Mouse (Mus musculus): Measurements from ENCODE around the gene Aspg. TPM values are rescaled to one million over a fixed set of nuclear protein-coding genes. Genes with fewer than 3 reads are reported as not detected.
A peak's percentile ranks its signal among the peaks of the same experiment; 100 is the strongest.

The Aspg gene
- total RNA-seq, 4 experiments from 2014 or later, result 2.4 to 18.5 (median 8.9) TPM

DNA sequence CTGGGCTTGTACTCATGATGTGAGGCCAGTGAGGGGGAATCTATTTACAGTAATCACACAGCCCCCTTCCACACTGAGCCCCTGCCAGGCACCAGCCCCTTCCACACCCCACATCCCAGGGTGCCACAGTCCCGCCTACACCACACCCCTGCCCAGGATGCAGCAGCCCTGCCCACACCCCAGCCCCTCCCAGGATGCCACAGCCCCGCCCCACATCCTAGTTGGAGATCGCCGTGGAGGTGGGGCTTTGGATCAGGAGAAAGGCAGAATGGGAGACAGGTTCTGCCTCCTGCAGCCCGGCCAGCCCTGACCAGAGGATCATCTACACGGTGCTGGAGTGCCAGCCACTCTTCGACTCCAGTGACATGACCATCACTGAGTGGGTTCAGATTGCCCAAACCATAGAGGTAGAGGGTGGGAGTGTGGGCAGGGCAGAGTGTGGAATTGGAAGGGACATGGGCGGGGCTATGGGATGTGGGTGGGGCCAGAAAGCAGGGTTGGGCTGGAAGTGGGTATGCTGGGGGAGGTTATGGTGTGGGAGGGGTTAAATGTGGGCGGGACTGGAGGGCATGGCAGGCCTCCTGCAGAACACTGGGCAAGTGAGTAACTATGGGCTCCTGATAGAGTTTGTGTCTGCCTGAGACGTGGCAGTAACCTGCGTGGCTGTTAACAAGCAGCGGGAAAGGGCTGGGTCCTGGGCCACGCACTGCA lies 6.4 kb downstream of the Aspg start:
- DNase-seq (ENCODE audit: low spot score in 2 of 2), result no peak

DNA sequence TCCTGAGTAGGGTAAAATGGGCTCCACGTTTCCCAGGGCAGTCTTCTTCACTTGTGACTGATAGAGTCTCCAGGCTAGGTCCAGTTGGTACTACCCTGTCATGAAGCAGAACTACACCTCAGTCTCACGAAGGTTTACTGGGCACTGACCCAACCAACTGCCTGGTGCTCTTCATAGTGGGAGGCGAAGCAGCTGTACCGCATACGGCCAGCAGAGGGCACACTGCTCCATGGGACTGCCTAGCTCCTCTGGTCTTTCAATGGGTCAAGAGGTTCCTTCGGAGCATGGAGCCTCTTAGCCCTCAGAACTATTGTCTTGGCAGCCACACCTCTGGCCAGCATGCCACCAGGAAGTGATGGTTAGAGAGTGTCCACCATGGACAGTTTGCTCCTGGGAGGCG lies 7.2 kb downstream of the Aspg start:
- DNase-seq (ENCODE audit: low spot score in 2 of 2), result peak; percentile 50 to 89

DNA sequence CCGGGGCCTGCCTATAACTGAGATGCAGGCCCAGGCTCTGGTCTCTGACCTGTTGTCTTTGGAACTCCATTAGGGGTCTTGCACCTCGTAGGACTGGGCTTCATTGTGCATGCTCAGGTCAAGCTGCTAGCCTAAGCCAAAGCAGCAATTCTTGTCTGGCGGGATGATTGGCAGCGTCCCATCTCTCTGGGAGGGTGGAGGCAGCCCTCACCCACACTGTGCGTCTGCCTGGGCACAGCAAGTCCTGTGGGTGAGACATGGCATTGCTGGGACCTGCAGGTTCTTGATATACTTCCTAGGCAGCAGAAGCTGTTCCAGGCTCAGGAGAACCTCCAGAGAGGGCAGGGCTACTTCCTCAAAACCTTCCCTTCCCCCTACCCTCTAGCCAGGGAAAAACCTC lies 10.5 kb downstream of the Aspg start:
- DNase-seq (ENCODE audit: low spot score in 2 of 2), result no peak

DNA sequence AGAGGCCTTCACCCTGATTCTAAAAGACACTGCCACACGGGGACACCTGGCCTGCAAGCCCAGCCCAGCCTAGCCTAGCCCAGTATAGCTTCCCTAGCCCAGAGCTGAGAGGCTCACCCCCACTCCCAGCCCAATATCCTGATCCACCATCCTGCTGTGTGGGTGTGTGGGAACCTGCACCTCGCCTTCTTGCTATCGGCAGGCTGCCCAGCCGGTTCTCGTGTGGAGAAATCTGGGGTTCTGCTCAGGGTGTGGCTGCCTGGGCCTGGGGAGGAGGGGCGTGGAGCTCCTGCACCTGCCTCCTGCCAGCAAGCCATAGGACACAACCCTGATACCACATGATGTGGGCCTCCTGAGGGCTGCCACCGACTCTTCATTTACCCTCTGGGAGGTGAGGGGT lies 11.2 kb downstream of the Aspg start:
- DNase-seq (ENCODE audit: low spot score in 2 of 2), result peak; percentile 64 to 74

DNA sequence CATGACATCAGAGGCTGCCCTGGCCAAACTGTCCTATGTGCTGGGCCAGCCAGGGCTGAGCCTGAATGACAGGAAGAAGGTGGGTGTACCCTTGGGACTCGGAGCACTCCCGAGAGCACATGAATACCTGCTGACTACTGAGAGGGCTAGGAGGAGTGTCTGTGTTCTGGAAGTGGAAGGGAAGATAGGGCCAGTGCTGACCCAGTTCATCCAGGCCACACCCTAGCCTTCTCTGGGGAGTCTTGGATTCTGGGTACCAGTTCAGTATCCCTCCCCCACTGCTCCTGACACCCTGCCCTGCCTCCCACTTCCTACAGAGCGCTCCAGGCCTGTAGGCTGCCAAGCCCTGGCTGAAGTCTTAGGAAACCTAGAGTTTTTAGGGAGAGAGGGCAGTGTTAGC lies 14.7 kb downstream of the Aspg start:
- DNase-seq (ENCODE audit: low spot score in 2 of 2), result no peak

DNA sequence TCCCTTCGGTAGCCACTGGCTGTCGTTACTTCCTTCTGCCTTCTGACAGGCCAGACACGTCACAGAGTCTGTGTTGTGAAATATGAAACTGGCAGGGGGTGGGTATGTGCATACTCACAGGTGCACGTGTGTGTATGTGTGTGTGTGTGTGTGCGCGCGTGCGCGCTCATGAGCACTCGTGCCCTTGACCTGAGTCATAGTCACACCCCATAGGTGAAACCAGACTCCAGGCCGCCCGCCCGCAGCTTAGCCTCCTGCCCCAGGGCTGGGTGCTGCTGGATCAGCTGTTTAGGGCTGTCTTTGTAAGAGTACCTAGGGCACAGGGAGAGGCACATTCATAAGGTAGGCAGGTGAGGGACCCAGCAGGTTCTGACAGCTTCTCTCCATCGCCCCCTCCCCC lies 19.4 kb downstream of the Aspg start:
- no peak for DNase-seq (ENCODE audit: low spot score in 2 of 2)

DNA sequence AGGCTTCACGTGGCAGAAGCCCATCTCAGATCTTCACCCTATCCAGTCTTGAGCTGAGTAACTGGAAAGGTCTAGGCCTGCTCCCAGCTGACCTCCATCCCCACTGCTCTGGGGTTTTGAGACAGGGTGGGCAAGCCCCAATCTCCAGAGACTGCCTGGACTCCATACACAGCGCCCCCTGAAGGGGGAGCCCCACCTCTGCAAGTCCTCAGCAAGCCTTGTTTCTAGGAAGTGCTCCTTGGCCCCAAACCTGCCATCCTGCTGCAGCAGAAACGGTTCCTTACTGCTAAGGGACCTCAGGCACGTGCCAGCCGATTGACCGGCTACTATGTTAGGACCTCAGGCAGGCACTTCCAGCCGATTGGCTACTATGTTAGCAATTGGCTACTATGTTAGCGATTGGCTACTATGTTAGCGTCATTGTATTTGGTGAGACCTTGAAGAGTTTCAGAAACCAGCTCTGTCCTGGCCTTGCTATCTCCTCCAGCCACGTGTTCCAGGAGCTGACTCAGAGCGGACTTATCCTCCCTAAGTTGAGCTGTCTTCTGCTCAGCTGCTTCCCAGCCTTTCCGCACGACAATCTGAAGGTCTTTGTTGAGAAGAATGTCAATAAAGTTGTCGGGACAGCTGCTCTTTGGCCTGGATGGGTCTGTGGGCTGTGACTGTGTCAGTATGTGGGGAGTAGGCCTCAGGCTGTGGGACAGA lies 20.6 kb downstream of the Aspg start:
- no peak for DNase-seq (ENCODE audit: low spot score in 2 of 2)

DNA sequence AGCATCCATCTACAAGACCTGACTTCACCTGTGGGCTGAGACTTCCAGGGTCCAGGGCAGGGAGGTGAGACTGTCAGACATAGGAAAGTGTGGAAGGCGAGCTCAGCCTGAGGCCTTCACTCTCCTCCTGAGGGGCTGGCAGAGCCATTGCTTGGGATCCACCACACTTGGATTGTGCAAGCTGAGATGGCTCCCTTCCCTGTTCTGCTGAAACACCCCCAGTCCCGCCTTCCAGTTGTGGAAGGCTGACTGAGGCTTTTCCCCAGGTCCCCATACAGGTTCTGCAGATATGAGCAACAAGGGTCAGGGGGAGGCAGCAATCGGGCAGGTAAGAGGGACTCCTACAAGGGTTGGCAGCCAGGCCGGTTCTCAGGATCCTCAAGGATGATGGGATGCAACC lies 22.0 kb downstream of the Aspg start:
- no peak for DNase-seq (ENCODE audit: low spot score in 2 of 2)

DNA sequence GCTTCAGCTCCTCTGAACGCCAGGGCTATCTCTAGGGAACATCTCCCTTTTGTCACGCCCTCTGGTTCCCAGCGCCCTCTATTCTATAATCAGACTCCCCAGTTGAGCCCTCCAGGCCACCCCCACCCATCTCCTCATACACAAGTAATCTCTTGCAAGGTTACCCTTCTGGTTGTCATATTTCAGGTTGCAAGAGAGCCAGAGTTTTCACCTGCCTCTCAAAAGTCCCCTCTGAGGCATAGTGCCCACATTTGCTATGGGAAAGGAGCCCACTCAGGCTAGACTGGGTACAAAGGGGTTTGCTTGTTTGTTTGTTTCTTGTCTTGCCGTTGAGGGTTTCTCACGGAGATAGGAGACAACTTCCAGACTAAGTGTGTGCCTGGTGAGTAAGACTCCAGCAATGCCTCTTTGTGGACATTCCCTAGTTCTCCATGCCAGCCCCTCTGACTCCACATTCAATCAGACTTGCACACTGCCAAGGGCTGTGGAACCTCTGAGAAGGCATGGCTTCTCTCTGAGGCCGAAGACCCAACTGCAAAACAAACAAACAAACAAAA lies 22.9 kb downstream of the Aspg start:
- no peak for DNase-seq (ENCODE audit: low spot score in 2 of 2)

DNA sequence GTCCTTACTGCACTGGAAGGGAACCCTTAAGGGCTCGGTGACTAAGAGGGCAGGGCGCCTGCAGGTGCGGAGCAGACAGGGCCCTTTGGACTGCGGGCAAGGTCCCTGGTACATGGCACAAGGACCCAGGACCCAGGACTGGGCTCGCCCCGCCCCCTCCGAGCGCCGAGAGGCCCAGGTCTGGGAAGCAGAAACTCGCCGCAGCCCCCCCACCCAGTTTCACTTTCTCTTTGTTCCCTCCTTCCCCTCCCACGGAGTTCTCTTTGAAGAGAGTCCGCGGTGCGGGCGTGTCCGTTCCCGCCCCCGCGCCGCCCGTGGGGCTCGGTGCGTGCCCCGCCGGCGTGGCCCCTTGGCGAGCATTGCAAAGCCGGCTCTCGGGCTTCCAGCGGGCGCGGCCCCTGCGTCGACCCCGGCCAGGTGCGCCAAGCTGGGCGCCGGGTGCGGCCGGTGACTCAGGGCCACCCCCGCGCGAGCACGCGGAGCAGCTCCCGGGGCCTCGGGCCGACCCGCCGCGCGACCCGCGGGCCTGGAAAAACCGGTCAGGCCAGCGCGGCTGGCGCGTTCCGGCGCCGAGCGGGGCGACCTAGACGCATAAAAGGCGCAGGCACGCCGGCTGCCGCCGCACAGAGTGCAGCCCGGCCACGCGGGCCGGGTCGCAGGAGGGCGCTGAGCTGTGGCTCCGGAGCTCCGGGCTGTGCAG lies 23.8 kb downstream of the Aspg start:
- DNase-seq (ENCODE audit: low spot score in 2 of 2), result no peak

DNA sequence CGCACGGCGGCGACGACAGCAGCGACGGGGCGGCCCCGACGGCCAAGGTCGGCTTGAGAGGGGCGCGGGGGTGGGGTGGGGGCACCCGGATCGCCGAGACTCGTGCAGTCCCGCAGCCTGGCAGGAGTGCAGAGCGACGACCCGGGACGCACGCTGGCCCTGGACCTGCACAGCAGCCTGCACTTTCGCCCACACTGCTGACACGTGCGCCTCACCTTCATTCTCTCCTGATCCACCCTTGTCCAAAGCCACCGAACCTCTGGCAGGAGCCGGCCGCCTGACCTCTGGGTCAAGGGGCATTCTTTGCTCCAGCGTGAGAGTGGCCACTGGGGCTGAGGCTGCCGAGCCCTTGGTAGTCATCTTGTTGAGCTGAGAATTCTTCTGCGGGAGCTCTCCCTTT lies 24.5 kb downstream of the Aspg start:
- no peak for DNase-seq (ENCODE audit: low spot score in 2 of 2)

DNA sequence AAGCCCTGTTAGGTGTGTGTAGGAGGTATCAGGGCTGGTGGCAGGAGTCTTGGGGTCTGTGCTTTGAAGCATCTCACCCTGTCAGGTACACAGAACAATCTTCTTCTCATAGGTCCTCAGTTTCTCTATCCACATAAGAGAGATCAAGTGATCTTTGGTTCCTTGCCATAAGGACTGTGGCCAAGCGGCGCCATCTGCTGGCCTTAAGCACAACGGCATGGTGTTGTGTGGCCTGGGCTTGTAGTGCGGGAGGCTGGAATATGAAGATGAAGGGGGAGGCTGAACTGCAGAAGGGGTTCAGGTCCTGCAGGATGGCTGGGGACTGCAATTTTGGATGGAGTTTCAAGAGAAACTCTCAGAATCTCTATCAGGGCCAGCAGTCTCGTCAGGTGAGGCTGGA lies 33.8 kb downstream of the Aspg start:
- peak in 1 of 2 experiments; percentile 57 for DNase-seq (ENCODE audit: low spot score in 2 of 2)

DNA sequence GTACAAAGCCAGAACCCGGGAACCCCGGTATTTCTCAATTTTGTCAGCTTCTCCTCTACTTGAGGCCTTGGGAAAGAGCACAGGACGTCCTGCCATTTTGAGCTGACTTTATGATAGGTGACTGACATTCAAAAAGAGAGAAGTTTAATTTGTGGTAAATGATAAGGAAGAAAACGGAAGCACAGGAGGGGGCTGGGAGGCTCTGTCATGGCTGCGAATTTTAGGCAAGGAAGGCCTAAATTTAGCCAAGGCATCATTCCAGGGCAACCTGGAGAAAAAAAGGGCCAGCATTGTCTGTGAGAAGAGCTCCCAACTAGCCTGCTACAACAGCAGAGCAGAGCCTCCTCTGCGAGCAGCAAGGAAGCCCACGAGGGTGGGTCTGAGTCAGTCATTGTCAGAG lies 34.3 kb downstream of the Aspg start:
- DNase-seq (ENCODE audit: low spot score in 2 of 2), result no peak

DNA sequence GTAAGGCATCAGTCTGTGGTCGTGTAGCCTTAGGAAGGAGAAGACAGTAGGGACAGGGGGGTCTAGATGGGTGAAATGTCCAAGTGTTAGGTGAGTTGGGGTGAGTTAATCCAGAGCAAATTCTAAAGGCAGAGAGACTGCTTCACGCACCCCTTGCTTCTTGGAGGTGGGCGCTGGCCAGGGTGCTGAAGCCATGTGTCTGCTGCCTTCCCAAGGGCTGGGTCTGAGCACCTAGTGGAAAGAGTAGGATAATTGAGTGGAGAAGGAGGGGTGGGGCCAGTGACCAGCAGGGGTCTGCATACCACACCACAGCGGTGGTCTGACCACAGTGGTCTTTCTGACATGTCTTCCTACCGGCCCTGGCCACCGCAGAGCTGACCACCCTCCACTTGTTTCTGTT lies 34.8 kb downstream of the Aspg start:
- no peak for DNase-seq (ENCODE audit: low spot score in 2 of 2)

DNA sequence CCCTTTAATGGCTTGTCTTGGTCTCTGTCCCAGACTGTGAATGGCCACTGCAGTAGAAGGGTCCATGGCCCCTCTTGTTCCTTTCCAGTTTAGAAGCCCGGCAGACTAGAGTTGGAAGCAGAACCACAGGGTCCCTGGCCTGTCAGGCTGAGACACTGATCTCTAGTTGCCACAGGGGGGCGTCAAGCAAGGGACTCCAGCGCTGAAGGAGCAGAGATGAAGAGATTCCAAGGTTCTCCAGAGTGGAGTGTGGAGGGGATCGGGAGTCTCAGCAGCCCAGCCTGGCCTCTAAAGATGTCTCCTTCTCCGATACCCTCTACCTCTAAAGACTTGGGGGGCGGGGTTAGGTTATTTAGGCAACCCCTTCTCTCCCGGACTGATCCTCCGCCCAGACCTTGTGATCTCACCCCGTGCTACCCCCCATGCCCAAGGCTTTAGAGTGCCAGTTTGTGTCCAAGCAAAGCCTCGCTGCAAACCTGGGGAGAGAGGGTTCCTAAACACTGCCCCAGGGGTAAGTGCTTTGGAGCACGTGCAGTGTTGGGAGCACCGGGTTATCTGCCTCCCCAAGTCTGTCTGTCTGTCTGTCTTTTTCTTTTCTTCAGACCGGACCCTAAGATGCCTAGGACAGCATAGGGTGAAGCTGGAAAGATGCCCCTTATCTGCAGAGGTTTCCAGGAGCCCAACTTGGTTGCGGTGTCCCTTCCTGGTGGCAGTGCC lies 36.8 kb downstream of the Aspg start:
- no peak for DNase-seq (ENCODE audit: low spot score in 2 of 2)

DNA sequence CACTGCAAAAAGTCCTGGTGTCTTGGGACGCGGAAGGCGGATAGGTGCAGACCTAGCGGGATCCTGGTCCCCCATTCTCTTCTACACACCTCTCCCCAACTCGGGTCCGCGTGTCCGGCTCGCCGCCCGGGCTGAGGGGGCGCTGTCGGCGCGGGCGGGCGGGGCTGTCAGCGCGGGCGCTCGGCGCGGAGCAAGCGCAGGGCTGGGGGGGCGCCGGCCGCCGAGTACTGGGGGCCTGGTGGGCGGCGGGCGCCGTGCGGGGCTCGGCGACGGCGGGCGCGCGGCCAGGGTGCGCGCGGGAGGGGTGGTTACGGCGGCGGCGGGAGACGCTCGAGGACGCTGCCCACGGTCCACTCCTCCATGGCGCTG lies 37.3 kb downstream of the Aspg start:
- no peak for DNase-seq (ENCODE audit: low spot score in 2 of 2)

DNA sequence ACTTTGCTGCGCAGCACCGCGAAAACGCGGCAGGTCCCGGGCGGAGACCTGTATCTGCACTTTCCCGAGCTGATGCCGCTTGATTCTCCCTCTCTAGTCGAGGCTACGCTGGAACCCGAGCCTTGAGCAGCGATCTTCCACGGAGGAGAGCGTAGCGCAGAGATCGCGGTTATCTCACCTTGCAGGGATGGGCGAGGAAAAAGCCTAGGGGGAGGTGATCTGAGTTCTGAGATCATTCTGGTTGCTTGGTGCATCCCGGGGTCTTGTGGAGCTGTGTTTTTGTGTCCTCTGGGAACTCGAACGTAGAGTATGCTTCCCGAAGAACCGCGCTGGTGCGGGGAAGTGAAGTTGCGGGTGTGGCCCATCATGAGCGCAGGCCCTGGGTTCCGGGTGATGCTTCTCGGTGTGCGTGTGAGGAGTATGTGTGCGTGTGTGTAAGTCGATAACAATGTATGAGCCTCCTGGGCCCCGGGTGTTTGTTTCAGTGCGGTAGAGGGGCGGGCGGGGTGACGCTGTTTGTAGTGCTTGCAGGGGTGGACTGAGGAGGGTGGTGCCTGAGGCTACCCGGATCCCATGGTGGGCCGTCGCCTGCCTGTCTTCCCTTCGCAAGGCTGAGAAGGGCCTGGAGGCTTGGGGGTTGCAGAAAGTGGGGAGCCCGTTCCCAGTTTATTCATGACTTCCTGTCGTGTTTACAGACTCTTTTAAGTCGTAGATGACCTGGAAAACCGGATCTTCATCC lies 38.1 kb downstream of the Aspg start:
- no peak for DNase-seq (ENCODE audit: low spot score in 2 of 2)

DNA sequence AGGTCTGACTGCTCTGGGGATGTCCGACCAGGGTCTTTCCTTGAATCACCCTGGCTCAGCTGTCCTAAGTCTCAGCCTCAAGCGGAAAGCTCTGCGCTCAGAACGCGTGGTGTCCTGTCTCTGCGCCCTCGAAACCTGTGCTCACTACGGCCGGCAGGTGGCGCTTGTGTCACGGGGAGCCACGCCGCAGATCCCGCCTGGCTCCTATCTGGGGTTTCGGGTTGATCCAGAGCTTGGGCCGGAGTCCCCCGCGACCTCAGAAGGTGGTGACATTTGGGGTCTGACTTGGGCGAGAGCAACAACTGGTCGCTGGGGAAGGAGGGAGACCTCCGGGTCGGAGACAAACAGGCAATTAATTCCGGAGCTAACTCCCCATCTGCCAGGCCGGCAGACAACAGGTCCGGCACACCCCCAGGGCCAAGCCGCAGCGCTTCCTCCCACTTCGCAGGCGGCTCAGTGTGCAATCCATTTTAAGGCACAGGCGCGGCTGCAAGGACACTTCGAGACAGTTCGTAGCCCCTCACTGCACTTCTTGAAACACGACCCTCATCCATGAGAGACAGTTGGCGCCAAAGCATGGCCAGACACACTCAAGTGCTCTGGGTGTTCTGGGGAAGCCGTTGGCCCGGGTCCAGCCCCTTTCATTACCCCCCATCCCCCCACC lies 38.9 kb downstream of the Aspg start:
- DNase-seq (ENCODE audit: low spot score in 2 of 2), result peak; percentile 72 to 82

DNA sequence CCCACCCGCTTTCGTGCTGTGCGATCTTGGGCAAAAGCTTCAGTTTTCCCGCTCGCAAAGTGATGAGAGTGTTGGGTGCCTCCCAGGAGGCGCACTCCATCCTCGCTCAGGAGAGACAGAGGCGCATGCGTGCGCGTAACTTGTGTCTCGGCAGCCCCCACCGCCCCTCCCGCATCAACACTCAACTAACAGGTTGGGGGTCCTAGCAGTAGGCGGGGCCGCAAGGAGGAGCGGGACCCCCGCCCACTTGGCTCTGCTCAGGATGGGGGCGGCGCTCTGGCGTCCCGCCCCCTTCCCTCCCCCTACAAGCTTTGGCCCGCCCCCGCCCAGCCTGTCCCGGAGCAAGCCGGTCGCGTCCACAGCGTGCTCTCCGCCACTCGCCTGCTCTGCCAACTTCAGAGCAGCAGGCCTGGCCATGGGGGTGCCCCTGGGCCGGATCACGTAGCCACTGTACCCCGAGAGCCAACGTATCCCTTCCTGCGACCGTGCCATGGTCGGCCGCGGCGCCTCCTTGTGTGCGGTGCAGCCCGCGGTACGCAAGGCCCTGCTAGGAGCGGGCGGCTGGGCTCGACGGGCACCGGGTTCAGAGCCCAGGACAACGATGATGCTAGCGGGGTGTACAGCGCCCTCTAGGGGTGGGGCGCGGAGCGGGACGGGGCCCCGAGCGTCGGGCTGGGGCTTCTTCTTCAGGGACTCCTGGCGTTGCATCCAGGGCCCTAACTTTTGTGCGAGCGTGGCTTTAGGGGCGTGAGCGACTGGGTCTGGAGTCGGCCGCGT lies 39.6 kb downstream of the Aspg start, which contains the start of gene Kif26a:
Gene Kif26a, plus strand, starts transcription at position 334 of the 777 bp plus-strand sequence.
- no peak for DNase-seq (ENCODE audit: low spot score in 2 of 2)

DNA sequence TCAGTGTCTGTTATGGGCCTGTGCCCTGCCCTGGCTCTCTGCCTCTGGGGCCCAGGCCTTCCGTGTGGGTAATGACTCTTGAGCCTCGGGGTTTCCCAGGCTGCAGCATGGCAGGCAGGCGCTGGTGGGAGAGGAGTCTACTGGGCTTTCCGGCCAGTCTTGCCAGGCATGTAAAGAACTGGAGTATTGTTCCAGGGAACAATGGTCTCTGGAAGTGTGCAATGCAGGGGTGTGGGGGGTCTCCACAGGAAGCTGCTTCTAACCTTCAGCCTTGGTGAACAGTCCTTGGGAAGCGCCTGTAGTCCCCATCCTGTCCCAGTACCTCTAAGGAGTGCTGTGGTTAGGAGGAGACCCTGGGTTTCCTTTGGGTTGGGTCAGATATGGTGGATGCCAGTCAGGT lies 40.9 kb downstream of the Aspg start:
- no peak for DNase-seq (ENCODE audit: low spot score in 2 of 2)

Measured in layer of hippocampus, adult 8-10 months (tissue).